Mouse (Mus musculus): ENCODE measurements around the gene Ptprcap.

- TF ChIP-seq POLR2A (IDR thresholded peaks at IDR 0.05; ENCODE audit: control insufficient read depth, extremely low read depth, insufficient read depth, low read length, poor library complexity) (no peak; the same call in 1 of the 2 replicates), CTCF (IDR thresholded peaks at IDR 0.05; ENCODE audit: borderline replicate concordance, control insufficient read depth, extremely low read depth, insufficient read depth, low read length, poor library complexity) (peak; percentile 63; the same call in 1 of the 2 replicates)
Observed at GRCm38 (mm10) chr19:4121097-4121805, 32.2 kb upstream of the Ptprcap start.

Measured in thymus, adult 2 months (tissue).